Mouse (Mus musculus): ENCODE measurements at regions not wholly inside any gene's neighbourhood (a gene's known extent, or its start where the extent isn't known, plus 50 kb on each side); places are given as distances from the start of the nearest gene placed in this dataset.

GRCm38 (mm10) chr7:39867451-39867850 lies 349.9 kb downstream of the Zfp619 start:
- TF ChIP-seq POLR2A (IDR thresholded peaks at IDR 0.05; ENCODE audit: low read depth, low read length) (no peak), CTCF (IDR thresholded peaks at IDR 0.05; ENCODE audit: extremely low read depth, insufficient read length, insufficient replicate concordance, low read depth, low read length) (no peak)
